Mouse (Mus musculus) right cerebral cortex, postnatal 10 days (tissue): ENCODE measurements around the gene Sde2.

Experiments
- DNase-seq, 2 experiments: peaks; one replicate each; pipeline ENCODE4 v3.0.0; 2021; ENCODE audit warnings: low spot score in 2 of 2

The Sde2 gene

GRCm38 (mm10) chr1:180883731-180884130 is 32.8 kb downstream of the Sde2 start:
- DNase-seq = no peak

- no peak for DNase-seq
These were observed 33.6 kb downstream of the Sde2 start for GRCm38 (mm10) chr1:180884484-180884883.

- peak in 1 of 2 experiments; percentile 42 for DNase-seq
These were observed 37.7 kb downstream of the Sde2 start for GRCm38 (mm10) chr1:180888556-180889042.

GRCm38 (mm10) chr1:180889172-180889571 is 38.2 kb downstream of the Sde2 start:
- DNase-seq = no peak

GRCm38 (mm10) chr1:180889841-180890240 is 38.9 kb downstream of the Sde2 start:
- no peak for DNase-seq

- DNase-seq = no peak
These were observed 41.9 kb downstream of the Sde2 start, which contains the start of gene Lefty2 for GRCm38 (mm10) chr1:180892808-180893207. Gene Lefty2, plus strand, starts transcription at chr1:180893108.

- DNase-seq = peak in 1 of 2 experiments; percentile 59
These were observed 43.4 kb downstream of the Sde2 start for GRCm38 (mm10) chr1:180894088-180894987.

- DNase-seq = peak in 1 of 2 experiments; percentile 51
These were observed 50.2 kb downstream of the Sde2 start for GRCm38 (mm10) chr1:180901107-180901506.

GRCm38 (mm10) chr1:180902915-180903314 is 52.0 kb downstream of the Sde2 start:
- no peak for DNase-seq

- no peak for DNase-seq
These were observed 52.7 kb downstream of the Sde2 start for GRCm38 (mm10) chr1:180903666-180904038.

GRCm38 (mm10) chr1:180904039-180904814 is 53.3 kb downstream of the Sde2 start, which contains the start of gene Pycr2:
Gene Pycr2, plus strand, starts transcription at chr1:180904293.
- DNase-seq = peak; percentile 97 to 98

- DNase-seq = peak in 1 of 2 experiments; percentile 22
These were observed 53.8 kb downstream of the Sde2 start for GRCm38 (mm10) chr1:180904815-180905080.

GRCm38 (mm10) chr1:180905307-180905706 is 54.4 kb downstream of the Sde2 start:
- no peak for DNase-seq

- DNase-seq = no peak
These were observed 54.9 kb downstream of the Sde2 start for GRCm38 (mm10) chr1:180905876-180906275.

GRCm38 (mm10) chr1:180906461-180907147 is 55.7 kb downstream of the Sde2 start:
- no peak for DNase-seq

GRCm38 (mm10) chr1:180911138-180911537 is 60.2 kb downstream of the Sde2 start:
- DNase-seq = no peak

- no peak for DNase-seq
These were observed 60.8 kb downstream of the Sde2 start for GRCm38 (mm10) chr1:180911653-180912287.

GRCm38 (mm10) chr1:180912792-180913191 is 61.9 kb downstream of the Sde2 start:
- DNase-seq = no peak

- DNase-seq = no peak
These were observed 62.9 kb downstream of the Sde2 start for GRCm38 (mm10) chr1:180913797-180914196.

- no peak for DNase-seq
These were observed 65.5 kb downstream of the Sde2 start for GRCm38 (mm10) chr1:180916425-180916824.

GRCm38 (mm10) chr1:180917053-180917452 is 66.1 kb downstream of the Sde2 start:
- DNase-seq = no peak
